Mouse (Mus musculus) limb, embryonic 11.5 days (tissue): Measurements from ENCODE around the gene Zswim8. TPM values are rescaled to one million over a fixed set of nuclear protein-coding genes. Genes with fewer than 3 reads are reported as not detected.
A peak's percentile ranks its signal among the peaks of the same experiment; 100 is the strongest.

Experiments used
- ATAC-seq: fragments of 200-750 bp; cut with Nextera tagmentation; 2 replicates; pipeline ENCODE4 v1.8.0; 2017; ENCODE audit warnings: low read depth; ENCODE audit not compliant: insufficient number of reproducible peaks, low FRiP score, low TSS enrichment
- DNase-seq: peaks from one replicate; pipeline ENCODE4 v3.0.0-alpha.2; 2015; ENCODE audit warnings: low spot score
- H3K27ac ChIP-seq: fragments of 300-500 bp; sonication (generic); replicated peaks from 2 replicates; pipeline ENCODE4 v1.5.1; 2014; ENCODE audit warnings: low read depth, mild to moderate bottlenecking, low read length
- H3K27me3 ChIP-seq: fragments of 300-500 bp; sonication (generic); 2 replicates; pipeline ENCODE4 v1.6.1; 2014; ENCODE audit warnings: mild to moderate bottlenecking, low read length, mixed read lengths; ENCODE audit not compliant: control insufficient read depth, insufficient read depth
- H3K36me3 ChIP-seq: fragments of 300-500 bp; sonication (generic); 2 replicates; pipeline ENCODE4 v1.6.1; 2014; ENCODE audit warnings: mild to moderate bottlenecking, low read length, moderate library complexity, mixed read lengths; ENCODE audit not compliant: control insufficient read depth, insufficient read depth
- H3K4me1 ChIP-seq: fragments of 300-500 bp; sonication (generic); 2 replicates; pipeline ENCODE4 v1.6.1; 2014; ENCODE audit warnings: low read length, mixed read lengths; ENCODE audit not compliant: control insufficient read depth, insufficient read depth
- H3K4me2 ChIP-seq: fragments of 300-500 bp; sonication (generic); 2 replicates; pipeline ENCODE4 v1.6.1; 2014; ENCODE audit warnings: low read depth, mild to moderate bottlenecking, moderate library complexity; ENCODE audit not compliant: severe bottlenecking
- H3K4me3 ChIP-seq: fragments of 300-500 bp; sonication (generic); 2 replicates; pipeline ENCODE4 v1.5.1; 2014; ENCODE audit warnings: low read depth, low read length
- H3K9ac ChIP-seq: fragments of 300-500 bp; sonication (generic); 2 replicates; pipeline ENCODE4 v1.6.1; 2014; ENCODE audit warnings: mild to moderate bottlenecking, low read length
- H3K9me3 ChIP-seq: fragments of 300-500 bp; sonication (generic); 2 replicates; pipeline ENCODE4 v1.6.1; 2016; ENCODE audit warnings: low read length; ENCODE audit not compliant: control insufficient read depth
- WGBS: fragments of 180-500 bp; shearing (Covaris S2); extraction: QIAGEN DNeasy Blood & Tissue Kit; methylation state at CpG from one replicate; pipeline ENCODE4 v1.1.7; 2014; 5-methylcytosine and 5-hydroxymethylcytosine counted together
- polyA plus RNA-seq: library from polyadenylated mRNA; unstranded; fragments of >200 nt; fragmentation: Nextera tagmentation; extraction: Ambion mirVana; gene quantifications from 2 replicates; pipeline ENCODE4 v1.2.1, GENCODE M21; 2014

The Zswim8 gene
- polyA plus RNA-seq, 1 experiment from 2014 or later = 28.0 TPM

DNA sequence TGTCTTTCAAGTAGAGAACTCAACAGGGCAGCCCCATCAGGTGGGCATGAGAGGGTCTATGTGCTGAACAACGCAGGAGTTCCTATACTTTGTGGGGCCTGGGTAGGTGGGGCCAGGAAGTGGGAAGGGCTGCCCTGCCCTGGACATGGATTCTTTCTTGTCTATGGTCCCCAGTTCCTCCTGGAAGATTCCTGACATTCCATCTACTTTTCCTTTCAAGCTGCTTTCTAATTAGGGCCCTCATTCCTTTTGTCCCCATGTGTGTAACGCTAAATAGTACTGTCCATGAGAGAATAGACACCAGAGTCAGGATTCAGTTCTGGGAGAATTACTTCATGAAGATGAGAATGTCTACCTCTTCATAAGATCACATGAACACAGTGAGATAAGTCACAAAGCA lies 43.8 kb upstream of the Zswim8 start:
- Histone ChIP-seq H3K9me3 (no peaks in the 10 kb centered on the region), H3K9ac (no peak overlapping the region), H3K27me3 (peaks cover 8% of the 10 kb centered on the region), H3K27ac (no peak overlapping the region), H3K36me3 (no peaks in the 10 kb centered on the region), H3K4me3 (no peak overlapping the region), H3K4me1 (peaks cover 7% of the 10 kb centered on the region; the same call in 1 of the 2 replicates), H3K4me2 (no peak overlapping the region)
- ATAC-seq = no peak
- no peak for DNase-seq
- 59% methylated on average over 2 of the region's 2 CpGs for WGBS

DNA sequence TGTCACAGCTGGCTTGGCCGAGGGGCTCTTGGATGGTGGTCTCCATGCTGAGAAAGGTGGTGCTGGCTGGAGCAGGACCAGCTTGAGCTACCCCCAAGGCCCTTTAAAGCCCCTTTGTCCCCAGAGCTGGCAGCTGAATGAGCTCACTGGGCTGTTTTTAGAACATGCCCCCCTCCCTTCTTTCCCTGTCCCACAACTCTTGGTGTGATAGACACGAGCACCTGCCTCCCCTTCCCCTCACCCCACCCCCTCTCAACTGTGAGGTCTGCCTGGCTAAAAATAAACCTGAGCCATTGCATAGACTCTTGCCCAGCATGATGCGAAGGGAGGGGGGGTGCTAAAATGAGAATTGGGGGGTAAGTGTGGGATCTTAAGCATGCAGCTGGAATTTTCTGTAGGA lies 42.9 kb upstream of the Zswim8 start:
- H3K4me2 ChIP-seq = no peak overlapping the region
- no peak overlapping the region for H3K27ac ChIP-seq
- H3K4me3 ChIP-seq = no peak overlapping the region
- no peaks in the 10 kb centered on the region for H3K9me3 ChIP-seq
- no peak for ATAC-seq
- peaks cover 8% of the 10 kb centered on the region for H3K27me3 ChIP-seq
- WGBS = 61% methylated on average over 3 of the region's 3 CpGs
- peak overlapping the region; percentile 34; the same call in 1 of the 2 replicates for H3K9ac ChIP-seq
- no peaks in the 10 kb centered on the region for H3K36me3 ChIP-seq
- H3K4me1 ChIP-seq = peaks cover 7% of the 10 kb centered on the region; the same call in 1 of the 2 replicates
- no peak for DNase-seq

DNA sequence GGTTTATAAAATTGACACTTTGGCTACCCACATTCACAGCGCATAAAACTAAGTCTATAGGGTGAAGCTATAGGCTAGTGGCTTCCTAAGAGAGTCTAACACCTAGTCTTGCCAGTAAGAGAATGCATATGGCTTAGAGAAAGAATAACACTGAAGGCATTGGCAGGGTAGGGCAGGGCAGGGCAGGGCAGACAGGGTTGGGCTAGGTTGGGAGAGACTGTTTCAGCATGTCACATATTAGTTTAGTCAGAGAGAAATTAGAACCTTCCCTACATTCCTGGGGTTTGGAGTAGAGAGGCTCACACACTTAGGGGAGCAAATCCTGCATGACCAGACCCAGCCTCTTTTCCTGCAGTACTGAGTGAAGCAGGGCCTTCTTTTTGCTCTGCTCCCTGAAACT lies 39.9 kb upstream of the Zswim8 start:
- H3K27me3 ChIP-seq = peaks cover 5% of the 10 kb centered on the region; the same call in 1 of the 2 replicates
- no peak overlapping the region for H3K9ac ChIP-seq
- no peaks in the 10 kb centered on the region for H3K4me1 ChIP-seq
- no peak overlapping the region for H3K4me3 ChIP-seq
- 83% methylated on average over 1 of the region's 1 CpGs for WGBS
- H3K36me3 ChIP-seq = no peaks in the 10 kb centered on the region
- no peaks in the 10 kb centered on the region for H3K9me3 ChIP-seq
- DNase-seq = no peak
- ATAC-seq = no peak
- H3K27ac ChIP-seq = no peak overlapping the region
- no peak overlapping the region for H3K4me2 ChIP-seq

DNA sequence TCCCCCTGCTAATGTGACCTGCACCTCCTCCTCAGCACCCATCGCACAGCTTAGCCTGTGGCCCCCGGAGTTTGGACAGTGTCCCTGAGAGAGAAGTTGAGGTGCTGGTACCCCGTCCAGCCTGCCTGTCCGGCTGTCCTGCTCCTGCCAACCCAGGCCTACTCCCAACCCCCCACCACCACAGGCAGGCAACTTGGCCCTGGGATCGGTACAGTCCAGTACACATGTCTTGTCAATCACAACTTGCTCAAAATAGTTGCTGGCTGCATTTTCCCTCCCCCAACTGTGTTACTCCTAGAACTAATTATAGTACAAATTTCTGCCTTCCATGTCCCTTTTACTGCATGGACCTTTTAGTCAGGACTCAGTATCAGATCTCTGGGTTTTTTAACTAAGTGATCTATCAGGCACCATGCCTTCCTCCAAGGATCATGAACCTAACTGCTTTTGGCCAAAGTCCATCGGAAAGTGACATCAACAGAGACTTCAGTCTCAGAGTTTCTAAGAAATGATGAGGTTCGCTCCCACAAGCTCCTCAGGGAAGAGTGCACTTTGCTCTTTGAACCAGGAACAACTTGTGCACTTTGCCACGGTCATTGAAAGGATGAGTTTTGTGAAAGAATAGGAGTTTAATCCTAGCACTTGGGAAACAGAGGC lies 39.1 kb upstream of the Zswim8 start, which contains the start of gene Synpo2l:
TSS of gene Synpo2l (minus strand) at position 201 of the 657 bp plus-strand sequence.
- Histone ChIP-seq H3K27ac (no peak within 1 kb of the TSS), H3K9me3 (no peaks in the 10 kb centered on the region), H3K27me3 (no peaks in the 10 kb centered on the region; the same call in 1 of the 2 replicates), H3K4me1 (no peaks in the 10 kb centered on the region), H3K36me3 (no peaks in the 10 kb centered on the region), H3K9ac (no peak within 1 kb of the TSS), H3K4me3 (no peak within 1 kb of the TSS), H3K4me2 (no peak within 1 kb of the TSS)
- DNase-seq = no peak
- ATAC-seq = no peak
- 89% methylated on average over 8 of the region's 8 CpGs for WGBS

DNA sequence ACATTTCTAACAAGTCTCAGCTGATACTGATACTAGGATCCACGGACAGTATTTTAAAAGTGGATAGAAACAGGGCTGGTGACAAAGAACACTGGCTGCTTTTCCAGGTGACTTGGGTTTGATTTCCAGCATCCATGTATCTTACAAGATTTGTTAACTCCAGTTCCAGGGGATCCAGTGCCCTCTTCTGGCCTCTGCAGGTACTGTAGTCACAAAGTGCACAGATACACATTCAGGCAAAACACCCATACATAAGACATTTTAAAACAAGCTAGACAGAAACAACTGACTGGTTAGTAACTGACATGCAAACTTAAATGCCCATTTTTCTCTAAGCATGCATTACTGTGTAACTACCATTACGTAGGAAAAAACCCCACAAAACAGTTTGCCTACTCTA lies 34.4 kb upstream of the Zswim8 start:
- Histone ChIP-seq H3K4me1 (no peaks in the 10 kb centered on the region; the same call in 1 of the 2 replicates), H3K9me3 (no peaks in the 10 kb centered on the region), H3K27ac (no peak overlapping the region), H3K9ac (no peak overlapping the region), H3K36me3 (peaks cover 12% of the 10 kb centered on the region), H3K4me3 (no peak overlapping the region), H3K4me2 (no peak overlapping the region), H3K27me3 (no peaks in the 10 kb centered on the region)
- WGBS = 94% methylated on average over 2 of the region's 2 CpGs
- DNase-seq (peak; percentile 59), ATAC-seq (no peak)

DNA sequence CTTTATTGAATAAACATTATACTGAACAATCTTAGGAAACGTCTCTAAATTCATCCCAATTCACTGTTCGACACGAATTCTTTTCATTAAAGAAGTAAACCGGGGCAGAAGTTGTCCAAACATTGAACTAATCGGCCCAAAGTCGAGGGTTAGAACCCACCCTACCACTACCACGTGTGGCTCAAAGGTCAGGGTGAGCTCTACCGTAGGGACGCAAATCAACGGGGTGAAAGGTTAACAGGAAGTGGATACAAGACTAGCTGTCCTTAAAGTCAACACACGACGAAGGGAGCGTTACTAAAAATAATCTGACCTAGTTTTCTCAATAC lies 33.7 kb upstream of the Zswim8 start:
- peak; percentile 68; the same call in 1 of the 2 replicates for ATAC-seq

DNA sequence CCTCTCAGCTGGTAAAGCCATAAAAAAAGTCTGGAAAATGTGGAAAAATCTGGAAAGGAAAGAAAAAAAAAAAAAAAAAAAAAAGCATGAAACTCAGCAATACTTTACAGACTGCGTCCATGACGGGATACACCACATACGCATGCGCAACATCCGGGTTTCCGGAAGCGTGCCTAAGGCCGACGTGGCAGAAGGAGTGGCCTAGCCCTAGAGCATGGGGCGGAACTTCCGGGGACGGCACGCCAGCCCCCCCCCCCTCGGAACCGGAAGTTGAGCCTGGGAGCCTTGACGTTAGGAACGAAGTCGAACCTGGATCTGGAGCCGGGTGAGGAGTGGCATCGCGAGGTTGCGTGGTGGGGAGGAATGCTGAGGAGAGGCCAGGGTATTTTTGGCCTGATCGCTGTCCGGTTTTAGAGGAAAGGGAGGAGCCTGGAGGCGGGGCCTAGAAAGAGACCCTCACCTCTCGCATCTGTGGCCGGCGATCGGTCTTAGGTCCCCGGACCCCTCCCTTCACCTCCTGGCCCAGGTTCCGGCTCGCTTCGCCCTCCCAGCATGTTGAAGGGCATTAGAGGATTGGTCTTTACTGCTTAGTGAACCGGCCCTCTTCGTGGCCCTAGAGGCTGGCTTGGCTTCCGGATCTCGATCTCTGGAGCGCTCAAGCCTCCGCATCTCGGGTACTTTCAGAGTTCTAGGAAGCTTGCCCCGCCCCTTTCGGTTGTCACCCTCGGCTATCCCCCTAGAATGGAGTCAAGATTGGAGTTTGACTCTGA lies 33.1 kb upstream of the Zswim8 start, which contains the start of gene Sec24c:
TSS of gene Sec24c (plus strand) at position 245 of the 770 bp plus-strand sequence.
- WGBS = 1% methylated on average over 43 of the region's 43 CpGs
- Histone ChIP-seq H3K36me3 (peaks cover 16% of the 10 kb centered on the region), H3K27ac (peak within 1 kb of the TSS; percentile 63), H3K4me1 (no peaks in the 10 kb centered on the region; the same call in 1 of the 2 replicates), H3K4me3 (peak within 1 kb of the TSS; percentile 66), H3K4me2 (peak within 1 kb of the TSS; percentile 50), H3K9me3 (no peaks in the 10 kb centered on the region), H3K27me3 (no peaks in the 10 kb centered on the region), H3K9ac (peak within 1 kb of the TSS; percentile 73)
- peak; percentile 100 for DNase-seq
- peak; percentile 95 for ATAC-seq

More for the DNA sequence above, 33.7 kb upstream of the Zswim8 start:
- peak; percentile 42 for DNase-seq
- no peaks in the 10 kb centered on the region for H3K27me3 ChIP-seq
- H3K27ac ChIP-seq = peak overlapping the region; percentile 57; the same call in 1 of the 2 replicates
- peak overlapping the region; percentile 50 for H3K4me2 ChIP-seq
- H3K4me3 ChIP-seq = peak overlapping the region; percentile 66
- H3K36me3 ChIP-seq = peaks cover 16% of the 10 kb centered on the region
- no peaks in the 10 kb centered on the region; the same call in 1 of the 2 replicates for H3K4me1 ChIP-seq
- WGBS = 12% methylated on average over 13 of the region's 13 CpGs
- no peak overlapping the region for H3K9ac ChIP-seq
- no peaks in the 10 kb centered on the region for H3K9me3 ChIP-seq

DNA sequence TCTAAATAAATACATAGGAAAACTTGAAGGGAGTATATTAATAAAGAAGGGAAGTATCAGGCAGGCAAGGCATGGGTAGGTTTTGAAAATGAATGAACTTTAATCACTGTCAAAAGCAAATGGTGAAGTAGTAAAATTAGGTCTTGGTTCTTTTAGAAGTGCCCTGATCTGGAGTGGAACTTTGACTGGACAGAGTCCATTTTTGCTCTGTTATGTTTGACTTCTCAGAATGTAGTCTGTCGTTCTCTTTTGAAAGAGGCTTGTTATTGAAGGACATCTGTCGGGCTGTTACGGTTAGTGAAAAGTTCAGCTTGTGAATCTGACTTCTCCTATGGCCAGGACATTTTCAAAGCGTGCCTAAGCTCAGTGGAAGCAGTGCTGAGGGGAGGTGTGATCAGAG lies 29.4 kb upstream of the Zswim8 start:
- no peaks in the 10 kb centered on the region; the same call in 1 of the 2 replicates for H3K4me1 ChIP-seq
- no peak overlapping the region for H3K4me3 ChIP-seq
- H3K4me2 ChIP-seq = no peak overlapping the region
- peaks cover 37% of the 10 kb centered on the region for H3K36me3 ChIP-seq
- H3K9ac ChIP-seq = no peak overlapping the region
- no peak for DNase-seq
- no peak overlapping the region for H3K27ac ChIP-seq
- H3K9me3 ChIP-seq = no peaks in the 10 kb centered on the region
- H3K27me3 ChIP-seq = no peaks in the 10 kb centered on the region
- 93% methylated on average over 4 of the region's 4 CpGs for WGBS
- ATAC-seq = no peak
